Mouse (Mus musculus): ENCODE data around the gene Cnot8. TPM values are rescaled to one million over a fixed set of nuclear protein-coding genes. Genes with fewer than 3 reads are reported as not detected.
A peak's percentile ranks its signal among the peaks of the same experiment; 100 is the strongest.
"Not testable (repeated sequence)": the region's sequence is repeated elsewhere in the genome, so short reads cannot be mapped to it uniquely, and the experiment has no call there.

Cnot8 gene
- polyA plus RNA-seq (2014; fragmentation: Nextera tagmentation; extraction: Ambion mirVana) = 95.8 and 103 TPM in 2 replicates

DNA sequence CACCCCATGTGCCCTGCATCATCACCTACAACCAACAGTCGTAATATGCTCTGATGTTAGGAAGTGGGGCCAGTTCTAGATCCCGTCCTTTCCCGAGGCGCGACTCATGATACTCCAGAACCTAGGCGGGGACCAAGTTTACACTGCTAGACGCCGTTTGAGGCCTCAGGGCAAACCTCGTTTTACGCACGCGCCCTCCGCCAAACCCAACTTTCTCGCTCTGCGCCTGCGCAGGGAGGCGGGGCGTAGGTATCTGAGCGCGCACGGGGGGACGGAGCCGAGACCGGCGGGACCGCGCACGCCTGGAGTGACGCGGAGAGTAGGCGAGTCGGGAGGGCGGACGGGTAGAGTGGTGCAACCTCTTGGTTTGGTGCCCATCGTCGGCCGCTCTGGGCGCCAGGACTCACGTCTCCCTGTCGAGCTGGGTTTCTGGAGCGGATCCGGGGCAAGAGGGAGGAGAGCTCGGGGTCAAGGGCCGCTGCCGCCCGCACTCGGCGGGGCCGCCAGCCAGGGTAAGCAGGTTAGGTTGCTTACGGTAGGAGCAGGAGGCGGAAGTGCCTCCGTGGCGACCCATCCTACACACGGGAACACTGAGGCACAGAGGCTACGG is at the start of gene Cnot8:
Gene Cnot8 (plus strand): TSS at position 457 of the 610 bp plus-strand sequence.
- Histone ChIP-seq H3K9me3 (ENCODE audit: control insufficient read depth, low read length) (no peaks in the 10 kb centered on the region), H3K4me2 (ENCODE audit: low read depth, low read length, severe bottlenecking) (peak within 1 kb of the TSS; percentile 70), H3K9ac (ENCODE audit: low read length) (peak within 1 kb of the TSS; percentile 90), H3K27ac (ENCODE audit: low read depth, low read length) (peak within 1 kb of the TSS; percentile 72), H3K4me1 (replicated peaks; ENCODE audit: control insufficient read depth, insufficient read depth, low read length) (no peaks in the 10 kb centered on the region; the same call in 1 of the 2 replicates), H3K36me3 (ENCODE audit: control insufficient read depth, insufficient read depth, low read length) (no peaks in the 10 kb centered on the region), H3K4me3 (ENCODE audit: low read depth, low read length) (peak within 1 kb of the TSS; percentile 92), H3K27me3 (ENCODE audit: control insufficient read depth, insufficient read depth, low read length) (no peaks in the 10 kb centered on the region)
- DNase-seq (ENCODE audit: low spot score) = peak; percentile 99
- ATAC-seq (replicated peaks; ENCODE audit: low FRiP score) = peak; percentile 96
- under 1% methylated on average over 55 of the region's 55 CpGs for WGBS

DNA sequence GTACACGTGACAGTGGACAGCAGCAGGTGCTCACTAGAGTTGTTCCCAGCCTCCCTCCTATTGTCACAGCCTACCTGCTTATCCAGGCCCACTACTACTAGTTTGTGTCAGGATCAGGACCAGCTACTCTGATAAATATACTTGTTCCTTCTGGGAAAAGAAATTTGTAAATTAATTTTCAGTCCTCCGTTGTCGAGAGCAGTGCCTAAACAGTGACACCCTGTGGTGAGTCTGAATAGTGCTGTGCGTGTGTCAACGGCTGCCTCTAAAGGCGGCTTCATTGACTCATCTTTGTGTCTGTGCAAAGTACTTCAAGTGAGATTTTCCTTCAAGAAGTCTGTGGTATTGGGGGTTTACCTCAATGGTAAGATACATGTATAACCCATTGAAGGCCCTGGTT is 46.5 kb upstream of the Cnot8 start:
- no peak for ATAC-seq (replicated peaks; ENCODE audit: low FRiP score)
- H3K36me3 ChIP-seq (ENCODE audit: control insufficient read depth, insufficient read depth, low read length) = peaks cover 14% of the 10 kb centered on the region; the same call in 1 of the 2 replicates
- no peak for DNase-seq (ENCODE audit: low spot score)
- H3K4me2 ChIP-seq (ENCODE audit: low read depth, low read length, severe bottlenecking) = no peak overlapping the region
- H3K4me3 ChIP-seq (ENCODE audit: low read depth, low read length) = no peak overlapping the region
- H3K4me1 ChIP-seq (replicated peaks; ENCODE audit: control insufficient read depth, insufficient read depth, low read length) = no peaks in the 10 kb centered on the region
- no peaks in the 10 kb centered on the region for H3K27me3 ChIP-seq (ENCODE audit: control insufficient read depth, insufficient read depth, low read length)
- H3K9me3 ChIP-seq (ENCODE audit: control insufficient read depth, low read length) = no peaks in the 10 kb centered on the region
- H3K27ac ChIP-seq (ENCODE audit: low read depth, low read length) = no peak overlapping the region
- 65% methylated on average over 6 of the region's 6 CpGs for WGBS
- no peak overlapping the region for H3K9ac ChIP-seq (ENCODE audit: low read length)

DNA sequence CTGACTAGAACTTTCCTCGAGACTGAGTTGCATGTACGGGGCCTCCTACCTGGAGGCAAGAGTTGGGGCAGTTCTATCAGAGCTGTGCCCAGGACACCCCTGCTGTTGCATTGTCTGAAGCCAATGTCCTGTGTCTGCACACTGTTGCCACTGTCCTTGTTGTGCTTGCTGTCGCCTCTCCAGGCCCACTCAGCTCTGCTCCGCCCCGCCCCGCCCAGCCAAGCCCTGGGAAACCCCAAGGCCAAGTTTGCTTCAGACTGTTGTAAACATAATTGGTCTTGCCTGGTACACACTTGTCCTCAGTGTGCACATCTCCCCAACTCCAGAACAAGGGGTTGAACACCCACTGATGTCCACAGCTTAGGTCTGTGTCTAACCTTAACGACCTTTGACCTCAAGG is 44.2 kb upstream of the Cnot8 start:
- not testable (repeated sequence) for H3K27ac ChIP-seq (ENCODE audit: low read depth, low read length); H3K4me2 ChIP-seq (ENCODE audit: low read depth, low read length, severe bottlenecking); H3K27me3 ChIP-seq (ENCODE audit: control insufficient read depth, insufficient read depth, low read length); DNase-seq (ENCODE audit: low spot score); H3K9me3 ChIP-seq (ENCODE audit: control insufficient read depth, low read length); H3K4me1 ChIP-seq (replicated peaks; ENCODE audit: control insufficient read depth, insufficient read depth, low read length); H3K9ac ChIP-seq (ENCODE audit: low read length); H3K4me3 ChIP-seq (ENCODE audit: low read depth, low read length); ATAC-seq (replicated peaks; ENCODE audit: low FRiP score)
- peaks cover 11% of the 10 kb centered on the region; the same call in 1 of the 2 replicates for H3K36me3 ChIP-seq (ENCODE audit: control insufficient read depth, insufficient read depth, low read length)
- WGBS = 88% methylated on average over 7 of the region's 7 CpGs

DNA sequence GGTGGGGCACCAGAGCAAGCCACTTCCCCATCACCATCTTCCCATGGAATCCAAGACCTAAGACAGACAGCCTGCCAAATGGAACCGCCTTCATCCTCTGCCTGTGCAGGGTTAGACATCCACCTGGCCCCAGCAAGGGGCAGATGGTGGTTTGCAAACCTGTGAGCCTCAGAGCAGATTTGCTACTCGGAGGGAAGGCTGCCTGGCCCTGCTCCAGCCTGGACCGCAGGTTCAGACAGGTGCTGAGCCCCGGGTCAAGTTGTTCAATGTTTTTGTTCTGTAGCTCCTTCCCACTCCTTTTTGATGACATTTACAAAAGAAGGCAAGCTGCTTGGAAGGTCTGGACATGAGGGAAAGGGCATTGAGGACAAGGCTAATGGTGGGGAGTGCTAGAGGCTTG is 42.7 kb upstream of the Cnot8 start:
- peaks cover 11% of the 10 kb centered on the region; the same call in 1 of the 2 replicates for H3K36me3 ChIP-seq (ENCODE audit: control insufficient read depth, insufficient read depth, low read length)
- ATAC-seq (replicated peaks; ENCODE audit: low FRiP score) = not testable (repeated sequence)
- 93% methylated on average over 3 of the region's 4 CpGs for WGBS

DNA sequence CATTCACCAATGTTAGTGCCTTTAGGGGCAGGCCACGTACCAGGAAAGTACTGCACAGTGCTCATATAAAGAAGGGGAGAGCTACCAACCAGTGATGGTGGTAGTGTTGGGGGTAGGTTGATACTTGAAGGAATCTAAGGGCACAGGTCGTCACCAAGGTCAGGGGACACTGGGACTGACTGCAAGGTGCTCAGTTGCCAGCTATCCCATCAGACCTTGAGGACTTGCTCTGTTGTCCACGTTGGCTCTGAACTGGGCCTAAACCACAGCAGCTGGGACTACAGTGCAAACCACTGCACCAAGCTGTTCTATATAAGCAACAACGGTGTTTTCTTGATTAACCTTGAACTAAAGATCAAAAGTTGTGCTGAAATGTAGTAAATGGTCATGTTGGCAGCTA is 41.4 kb upstream of the Cnot8 start:
- no peak overlapping the region for H3K9ac ChIP-seq (ENCODE audit: low read length)
- no peak overlapping the region for H3K4me2 ChIP-seq (ENCODE audit: low read depth, low read length, severe bottlenecking)
- H3K27ac ChIP-seq (ENCODE audit: low read depth, low read length) = no peak overlapping the region
- DNase-seq (ENCODE audit: low spot score) = no peak
- WGBS = 91% methylated on average over 4 of the region's 4 CpGs
- peaks cover 6% of the 10 kb centered on the region; the same call in 1 of the 2 replicates for H3K36me3 ChIP-seq (ENCODE audit: control insufficient read depth, insufficient read depth, low read length)
- H3K4me3 ChIP-seq (ENCODE audit: low read depth, low read length) = no peak overlapping the region
- no peak for ATAC-seq (replicated peaks; ENCODE audit: low FRiP score)
- H3K27me3 ChIP-seq (ENCODE audit: control insufficient read depth, insufficient read depth, low read length) = no peaks in the 10 kb centered on the region
- H3K4me1 ChIP-seq (replicated peaks; ENCODE audit: control insufficient read depth, insufficient read depth, low read length) = no peaks in the 10 kb centered on the region
- H3K9me3 ChIP-seq (ENCODE audit: control insufficient read depth, low read length) = no peaks in the 10 kb centered on the region

More for the DNA sequence above, 42.7 kb upstream of the Cnot8 start:
- not testable (repeated sequence) for H3K4me1 ChIP-seq (replicated peaks; ENCODE audit: control insufficient read depth, insufficient read depth, low read length); H3K27ac ChIP-seq (ENCODE audit: low read depth, low read length); H3K4me2 ChIP-seq (ENCODE audit: low read depth, low read length, severe bottlenecking); H3K27me3 ChIP-seq (ENCODE audit: control insufficient read depth, insufficient read depth, low read length); H3K9ac ChIP-seq (ENCODE audit: low read length); DNase-seq (ENCODE audit: low spot score); H3K9me3 ChIP-seq (ENCODE audit: control insufficient read depth, low read length); H3K4me3 ChIP-seq (ENCODE audit: low read depth, low read length)

DNA sequence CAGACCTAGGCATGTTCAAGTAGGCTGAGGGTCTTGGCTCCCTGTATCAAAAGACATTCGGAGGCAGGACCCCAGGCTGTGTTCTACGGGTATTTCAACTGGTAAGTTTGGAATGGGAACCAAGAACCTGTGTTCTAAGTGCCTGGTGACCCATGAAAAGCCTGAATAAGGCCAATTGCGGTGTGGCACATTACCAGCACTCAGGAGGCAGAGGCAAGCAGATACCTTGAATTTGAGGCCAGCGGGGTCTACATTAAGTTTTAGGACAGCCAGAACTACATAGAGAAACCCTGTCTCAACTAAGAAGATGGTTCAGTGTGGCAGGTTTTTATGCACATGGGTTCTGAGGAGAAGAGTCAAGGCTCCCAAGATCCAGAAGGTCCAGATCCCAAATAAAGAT is 38.9 kb upstream of the Cnot8 start:
- ATAC-seq (replicated peaks; ENCODE audit: low FRiP score) (no peak), DNase-seq (ENCODE audit: low spot score) (no peak)
- 88% methylated on average over 4 of the region's 4 CpGs for WGBS
- no peaks in the 10 kb centered on the region for H3K9me3 ChIP-seq (ENCODE audit: control insufficient read depth, low read length)
- H3K4me1 ChIP-seq (replicated peaks; ENCODE audit: control insufficient read depth, insufficient read depth, low read length) = no peaks in the 10 kb centered on the region
- peaks cover 5% of the 10 kb centered on the region; the same call in 1 of the 2 replicates for H3K36me3 ChIP-seq (ENCODE audit: control insufficient read depth, insufficient read depth, low read length)
- H3K4me3 ChIP-seq (ENCODE audit: low read depth, low read length) = no peak overlapping the region
- H3K27me3 ChIP-seq (ENCODE audit: control insufficient read depth, insufficient read depth, low read length) = no peaks in the 10 kb centered on the region
- no peak overlapping the region for H3K27ac ChIP-seq (ENCODE audit: low read depth, low read length)
- no peak overlapping the region for H3K4me2 ChIP-seq (ENCODE audit: low read depth, low read length, severe bottlenecking)
- H3K9ac ChIP-seq (ENCODE audit: low read length) = no peak overlapping the region

DNA sequence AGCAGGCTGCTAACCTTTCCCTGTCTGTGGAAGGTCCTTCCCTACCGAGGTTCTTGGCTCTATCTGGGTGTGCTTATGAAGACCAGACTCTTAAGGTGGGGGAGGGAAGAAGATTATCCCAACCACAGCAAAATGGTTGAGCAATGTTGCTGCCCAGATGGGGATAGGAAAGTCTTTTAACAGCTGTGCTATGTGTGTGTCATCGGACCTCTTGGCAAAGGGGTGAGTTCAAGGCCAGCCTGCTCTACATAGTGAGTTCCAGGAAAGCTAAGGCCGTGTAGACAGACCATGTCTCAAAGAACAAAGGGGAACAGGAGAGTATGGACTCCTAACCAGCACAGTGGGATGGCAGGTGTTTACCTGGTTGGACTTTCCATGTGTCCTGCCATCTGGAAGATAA is 31.0 kb upstream of the Cnot8 start:
- H3K27ac ChIP-seq (ENCODE audit: low read depth, low read length) = no peak overlapping the region
- ATAC-seq (replicated peaks; ENCODE audit: low FRiP score) (no peak), DNase-seq (ENCODE audit: low spot score) (no peak)
- no peaks in the 10 kb centered on the region for H3K4me1 ChIP-seq (replicated peaks; ENCODE audit: control insufficient read depth, insufficient read depth, low read length)
- 87% methylated on average over 3 of the region's 3 CpGs for WGBS
- H3K36me3 ChIP-seq (ENCODE audit: control insufficient read depth, insufficient read depth, low read length) = no peaks in the 10 kb centered on the region
- no peak overlapping the region for H3K4me2 ChIP-seq (ENCODE audit: low read depth, low read length, severe bottlenecking)
- no peaks in the 10 kb centered on the region for H3K9me3 ChIP-seq (ENCODE audit: control insufficient read depth, low read length)
- no peak overlapping the region for H3K4me3 ChIP-seq (ENCODE audit: low read depth, low read length)
- H3K27me3 ChIP-seq (ENCODE audit: control insufficient read depth, insufficient read depth, low read length) = no peaks in the 10 kb centered on the region
- no peak overlapping the region for H3K9ac ChIP-seq (ENCODE audit: low read length)

DNA sequence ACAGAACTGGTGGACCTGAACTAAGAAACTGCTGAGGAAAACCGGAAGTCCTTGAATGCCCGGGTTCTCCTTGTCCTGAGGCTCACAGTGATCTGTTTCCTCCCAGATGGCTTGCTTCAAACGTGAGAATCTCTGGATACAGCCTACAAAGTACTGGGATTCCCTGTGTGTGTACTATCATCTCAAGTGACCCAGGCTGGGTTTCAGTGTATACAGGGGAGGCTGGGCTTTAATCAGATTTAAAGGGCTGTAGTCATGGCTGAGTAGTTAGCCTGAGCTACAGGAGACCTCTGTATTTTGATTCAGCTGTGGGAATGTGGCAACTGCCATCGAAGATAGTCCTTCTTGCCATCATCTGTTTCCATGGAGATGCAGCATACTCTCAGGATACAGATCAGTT is 26.7 kb upstream of the Cnot8 start:
- no peak overlapping the region for H3K4me2 ChIP-seq (ENCODE audit: low read depth, low read length, severe bottlenecking)
- H3K27me3 ChIP-seq (ENCODE audit: control insufficient read depth, insufficient read depth, low read length) = no peaks in the 10 kb centered on the region
- 69% methylated on average over 4 of the region's 4 CpGs for WGBS
- H3K9ac ChIP-seq (ENCODE audit: low read length) = no peak overlapping the region
- no peaks in the 10 kb centered on the region; the same call in 1 of the 2 replicates for H3K9me3 ChIP-seq (ENCODE audit: control insufficient read depth, low read length)
- no peaks in the 10 kb centered on the region for H3K36me3 ChIP-seq (ENCODE audit: control insufficient read depth, insufficient read depth, low read length)
- no peaks in the 10 kb centered on the region for H3K4me1 ChIP-seq (replicated peaks; ENCODE audit: control insufficient read depth, insufficient read depth, low read length)
- DNase-seq (ENCODE audit: low spot score) (no peak), ATAC-seq (replicated peaks; ENCODE audit: low FRiP score) (no peak)
- H3K27ac ChIP-seq (ENCODE audit: low read depth, low read length) = no peak overlapping the region
- H3K4me3 ChIP-seq (ENCODE audit: low read depth, low read length) = no peak overlapping the region

DNA sequence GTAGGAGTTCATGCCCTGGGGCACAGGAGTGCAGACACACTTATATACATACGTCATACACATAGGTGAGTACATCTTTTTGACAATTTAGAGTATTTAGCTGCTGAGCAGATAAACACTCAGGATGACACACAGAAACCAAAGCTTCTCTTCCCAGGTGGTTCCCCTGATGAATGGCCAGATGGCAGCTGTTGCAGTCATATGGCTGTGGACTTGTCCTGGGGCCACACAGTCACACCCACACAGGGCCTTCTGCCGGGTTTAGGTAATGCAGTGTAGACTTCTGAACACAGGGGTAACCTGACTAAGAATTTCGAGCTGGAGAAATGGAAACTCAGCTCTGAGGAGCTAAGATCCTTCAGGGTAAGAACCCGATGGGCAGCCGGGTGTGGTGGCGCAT is 22.2 kb upstream of the Cnot8 start:
- Histone ChIP-seq H3K27me3 (ENCODE audit: control insufficient read depth, insufficient read depth, low read length) (no peaks in the 10 kb centered on the region), H3K36me3 (ENCODE audit: control insufficient read depth, insufficient read depth, low read length) (no peaks in the 10 kb centered on the region), H3K27ac (ENCODE audit: low read depth, low read length) (no peak overlapping the region), H3K9ac (ENCODE audit: low read length) (no peak overlapping the region), H3K4me1 (replicated peaks; ENCODE audit: control insufficient read depth, insufficient read depth, low read length) (no peaks in the 10 kb centered on the region), H3K9me3 (ENCODE audit: control insufficient read depth, low read length) (no peaks in the 10 kb centered on the region; the same call in 1 of the 2 replicates), H3K4me2 (ENCODE audit: low read depth, low read length, severe bottlenecking) (no peak overlapping the region), H3K4me3 (ENCODE audit: low read depth, low read length) (no peak overlapping the region)
- no peak for DNase-seq (ENCODE audit: low spot score)
- 87% methylated on average over 6 of the region's 6 CpGs for WGBS
- ATAC-seq (replicated peaks; ENCODE audit: low FRiP score) = no peak

Data from forebrain, embryonic 11.5 days (tissue).